Mouse (Mus musculus) kidney, adult 8-10 months (tissue): ENCODE results near the gene Psenen.

Experiments
- DNase-seq, 2 experiments: peaks; one replicate each; pipeline ENCODE4 v3.0.0; 2022

The Psenen gene

GRCm38 (mm10) chr7:30553021-30553589 is 10.3 kb downstream of the Psenen start:
- peak in 1 of 2 experiments; percentile 46 for DNase-seq

DNA sequence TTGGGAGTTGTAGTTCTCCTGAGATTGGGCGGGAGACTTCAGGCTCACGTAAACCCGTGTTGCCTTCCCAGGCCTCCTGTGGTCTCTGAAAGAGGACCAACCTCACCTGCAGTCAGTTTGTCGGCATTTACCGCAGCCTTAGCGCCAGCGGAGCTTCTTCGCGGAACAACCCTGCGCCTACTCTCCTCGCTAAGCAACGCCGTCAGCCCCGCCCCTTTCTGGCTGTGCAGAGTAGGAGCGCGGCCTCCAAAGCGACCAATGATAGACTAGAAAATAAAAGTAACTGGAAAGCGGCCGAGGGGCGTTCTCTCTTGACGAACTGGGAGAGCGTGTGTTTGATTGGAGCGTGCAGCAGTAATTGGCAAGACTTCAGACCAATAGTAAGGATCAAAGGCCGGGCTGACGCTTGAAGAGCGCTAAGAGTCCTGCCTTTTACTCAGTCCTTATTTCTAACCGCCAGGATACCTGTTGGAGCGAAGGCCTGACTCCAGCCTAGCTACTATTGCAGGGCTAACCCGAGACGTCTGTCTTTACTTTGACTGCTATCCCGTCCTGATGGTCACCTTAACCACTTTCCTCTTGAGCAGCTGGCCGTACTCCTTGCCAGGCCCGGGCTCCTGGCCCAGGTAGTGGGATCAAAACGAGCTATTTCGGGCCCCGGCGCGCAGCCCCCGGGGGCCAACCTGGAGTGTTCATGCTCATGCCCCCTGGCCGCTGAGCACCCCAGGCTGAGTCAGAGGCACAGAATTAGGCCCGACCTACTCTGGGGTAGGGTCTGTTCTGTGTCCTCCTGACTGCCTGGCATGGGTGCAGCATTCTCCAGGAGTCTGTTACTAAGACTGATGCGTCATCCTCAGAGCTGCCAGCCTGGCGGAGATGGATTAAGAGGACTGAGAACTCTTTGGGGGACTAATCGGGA is 11.1 kb downstream of the Psenen start, which contains the start of the genes Hspb6 and Proser3:
Hspb6 (plus strand) TSS at position 77 of the 919 bp plus-strand sequence.
Proser3 (minus strand) TSS at position 198 of the 919 bp plus-strand sequence.
- DNase-seq: peak; percentile 98

DNA sequence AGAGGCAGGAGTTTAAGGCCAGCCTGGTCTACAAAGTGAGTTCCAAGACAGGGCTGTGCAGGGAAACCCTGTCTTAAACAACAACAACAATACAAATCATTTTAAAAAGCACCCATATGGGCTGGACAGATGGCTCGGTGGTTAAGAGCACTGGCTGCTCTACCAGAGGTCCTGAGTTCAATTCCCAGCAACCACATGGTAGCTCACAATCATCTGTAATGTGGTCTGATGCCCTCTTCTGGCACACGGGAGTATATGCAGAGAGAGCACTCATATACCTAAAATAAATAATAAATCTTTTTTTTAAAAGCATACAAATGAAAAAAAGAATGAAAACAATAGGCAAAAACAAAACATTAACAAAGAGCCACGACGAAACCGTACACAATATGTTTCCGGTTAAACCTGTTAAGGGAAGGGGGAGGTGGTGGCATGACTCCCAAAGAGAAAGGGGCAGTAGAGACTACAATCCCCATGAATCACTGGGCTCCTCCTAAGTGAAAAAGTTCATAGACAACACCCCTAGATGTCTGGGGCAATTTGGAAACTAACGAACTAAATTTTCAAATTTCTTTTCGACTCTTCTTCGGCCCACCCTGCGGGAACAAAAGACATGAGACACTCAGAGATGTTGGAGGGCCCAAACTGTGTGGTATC is 11.9 kb downstream of the Psenen start:
- DNase-seq: no peak

DNA sequence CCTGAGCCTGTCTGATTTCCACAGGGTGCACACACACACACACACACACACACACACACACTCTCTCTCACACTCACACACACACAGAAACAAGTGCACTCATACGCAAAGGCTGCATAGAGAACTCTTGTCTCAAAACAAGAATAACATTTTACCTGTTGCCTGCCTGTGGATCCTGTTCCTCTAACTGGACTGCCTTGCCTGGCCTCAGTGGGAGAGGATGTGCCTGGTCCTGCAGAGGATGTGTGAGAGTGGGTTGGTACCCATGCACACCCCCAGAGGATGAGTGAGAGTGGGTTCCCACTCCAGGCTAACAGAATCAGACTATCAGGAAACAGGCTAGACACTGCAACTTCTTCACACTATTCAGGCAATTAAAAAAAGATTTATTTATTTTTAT is 12.8 kb downstream of the Psenen start:
- DNase-seq: no peak

GRCm38 (mm10) chr7:30549880-30550279 is 13.5 kb downstream of the Psenen start:
- no peak for DNase-seq

DNA sequence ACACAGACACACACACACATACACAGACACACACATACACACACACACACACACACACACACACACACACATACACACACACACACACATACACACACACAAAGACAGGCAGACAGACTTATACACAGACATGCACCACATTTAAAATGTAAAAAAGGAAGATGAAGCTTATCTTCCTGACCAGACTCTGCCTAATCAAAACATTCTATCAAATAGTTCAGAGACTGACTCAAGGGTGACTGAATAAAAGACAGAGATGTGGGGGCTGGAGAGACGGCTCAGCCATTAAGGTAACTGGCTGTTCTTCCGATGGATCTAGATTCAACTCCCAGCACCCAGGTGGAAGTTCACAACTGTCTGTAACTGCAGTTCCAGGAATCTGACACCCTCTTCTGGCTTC is 19.1 kb downstream of the Psenen start:
- DNase-seq: no peak

- no peak for DNase-seq
These were observed 22.9 kb downstream of the Psenen start for GRCm38 (mm10) chr7:30540572-30540971.

DNA sequence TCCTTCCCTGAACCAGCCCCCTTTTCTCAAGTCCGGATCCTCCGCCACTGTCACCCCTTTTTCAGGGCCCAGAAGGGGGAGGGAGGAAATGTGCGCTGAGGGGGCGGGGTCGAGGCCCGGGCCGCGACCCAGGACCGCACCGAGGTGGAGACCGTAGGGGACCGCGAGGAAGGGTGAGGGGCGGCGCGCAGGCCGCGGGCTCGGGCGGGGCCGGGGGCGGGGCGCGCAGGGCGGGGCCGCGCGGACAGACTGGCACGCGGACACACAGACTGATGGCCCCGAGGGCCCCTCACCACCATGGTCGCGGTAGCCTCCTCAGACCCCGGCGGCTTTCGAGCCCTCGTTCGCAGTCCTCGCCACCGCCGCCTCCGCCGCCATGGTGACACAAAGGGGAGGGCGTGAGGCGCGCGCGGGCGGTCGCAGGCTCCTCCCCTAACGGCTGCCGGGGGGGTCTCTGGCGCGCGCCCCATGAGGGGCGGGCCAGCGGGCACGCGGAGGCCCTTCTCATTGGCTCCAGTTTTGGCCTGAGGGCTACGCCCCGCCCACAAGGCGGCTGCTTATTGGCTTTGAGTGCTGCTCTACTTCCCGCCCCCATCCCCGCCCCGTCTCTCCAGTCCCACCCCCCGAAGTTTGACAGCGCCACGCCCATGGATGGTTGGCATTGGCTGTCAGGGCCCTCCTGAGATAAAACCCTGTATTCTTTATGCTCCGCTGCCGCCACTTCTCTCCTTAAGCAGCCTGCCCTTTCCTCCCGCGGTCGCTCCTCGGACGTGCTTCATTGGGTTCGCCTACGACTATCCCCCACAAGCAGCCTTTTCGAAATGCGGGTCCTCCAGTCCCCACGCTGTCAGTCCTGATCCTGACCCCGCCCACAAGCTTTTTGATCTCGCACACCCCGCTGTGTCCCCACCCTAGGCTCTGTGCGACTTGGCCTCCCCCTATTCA is 28.5 kb downstream of the Psenen start, which contains the start of gene Arhgap33:
Arhgap33 (minus strand) TSS at position 428 of the 945 bp plus-strand sequence.
- peak; percentile 94 to 96 for DNase-seq

GRCm38 (mm10) chr7:30533941-30534632 is 29.3 kb downstream of the Psenen start:
- DNase-seq: no peak

GRCm38 (mm10) chr7:30532931-30533330 is 30.5 kb downstream of the Psenen start:
- peak; percentile 67 to 68 for DNase-seq

- no peak for DNase-seq
These were observed 32.1 kb downstream of the Psenen start for GRCm38 (mm10) chr7:30531291-30531815.

- no peak for DNase-seq
These were observed 36.4 kb downstream of the Psenen start for GRCm38 (mm10) chr7:30526981-30527380.

DNA sequence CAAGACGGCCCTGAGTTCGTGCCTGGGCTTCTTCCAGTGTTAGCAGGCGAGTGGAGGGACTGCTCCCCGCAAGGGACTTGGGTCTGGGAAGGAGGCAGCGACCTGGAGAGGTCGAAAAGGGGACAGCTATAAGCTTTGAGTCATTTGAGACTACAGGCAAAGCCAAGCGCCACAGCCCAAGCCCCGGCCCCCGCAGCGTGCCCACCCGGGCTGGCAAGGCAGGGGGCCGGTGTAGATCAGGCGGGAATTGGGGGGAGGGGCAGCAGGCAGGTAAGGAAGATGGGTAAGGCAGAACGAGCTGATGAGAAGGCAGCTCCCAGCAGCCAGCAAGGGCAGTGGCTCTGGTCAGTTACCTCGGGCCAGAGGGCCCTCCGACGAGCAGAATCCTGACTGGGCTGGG is 37.0 kb downstream of the Psenen start:
- no peak for DNase-seq

- no peak for DNase-seq
These were observed 37.5 kb downstream of the Psenen start for GRCm38 (mm10) chr7:30525954-30526353.

GRCm38 (mm10) chr7:30524487-30524886 is 38.9 kb downstream of the Psenen start:
- no peak for DNase-seq

DNA sequence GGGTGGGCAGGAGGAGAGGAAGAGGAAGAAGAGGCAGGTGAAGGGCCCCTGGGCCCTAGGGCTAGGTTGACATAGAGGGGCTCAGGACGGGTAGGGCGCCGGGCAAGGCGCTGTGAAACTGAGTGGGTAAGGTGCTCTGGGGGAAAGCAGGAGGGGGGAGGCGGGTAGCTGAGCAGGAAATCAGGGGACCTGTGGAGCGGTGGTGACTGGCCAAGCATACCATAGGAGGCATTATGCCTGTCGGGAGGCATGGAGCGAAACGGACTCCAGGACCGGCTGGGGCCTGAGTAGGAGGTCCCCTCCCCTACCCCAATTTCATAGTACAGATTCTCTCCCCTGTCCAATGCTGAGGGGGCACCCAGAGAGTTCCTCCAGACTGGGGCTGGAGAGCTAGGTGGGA is 40.6 kb downstream of the Psenen start:
- DNase-seq: no peak

GRCm38 (mm10) chr7:30520856-30521255 is 42.6 kb downstream of the Psenen start:
- DNase-seq: no peak

- DNase-seq: peak in 1 of 2 experiments; percentile 18
These were observed 43.0 kb downstream of the Psenen start for GRCm38 (mm10) chr7:30520396-30520795.

DNA sequence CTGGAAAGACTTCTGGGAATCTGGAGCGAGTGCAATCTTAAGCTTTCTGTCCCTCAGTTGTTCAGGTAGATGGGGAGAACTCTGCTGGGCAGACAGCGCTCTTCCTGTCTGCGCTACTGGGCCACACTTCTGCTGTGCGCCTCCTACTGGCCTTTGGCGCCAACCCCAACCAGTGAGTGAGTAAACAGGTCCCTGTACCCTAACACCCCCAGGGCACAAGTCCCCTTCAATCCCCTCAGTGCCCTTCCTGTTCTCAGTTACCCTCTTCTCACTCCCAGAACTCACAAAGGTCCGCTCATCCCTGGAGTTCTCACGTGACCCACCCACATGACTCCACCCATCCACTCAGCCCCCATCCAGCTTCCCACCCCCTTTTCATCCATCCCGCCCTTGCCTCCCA is 45.1 kb downstream of the Psenen start:
- DNase-seq: no peak

DNA sequence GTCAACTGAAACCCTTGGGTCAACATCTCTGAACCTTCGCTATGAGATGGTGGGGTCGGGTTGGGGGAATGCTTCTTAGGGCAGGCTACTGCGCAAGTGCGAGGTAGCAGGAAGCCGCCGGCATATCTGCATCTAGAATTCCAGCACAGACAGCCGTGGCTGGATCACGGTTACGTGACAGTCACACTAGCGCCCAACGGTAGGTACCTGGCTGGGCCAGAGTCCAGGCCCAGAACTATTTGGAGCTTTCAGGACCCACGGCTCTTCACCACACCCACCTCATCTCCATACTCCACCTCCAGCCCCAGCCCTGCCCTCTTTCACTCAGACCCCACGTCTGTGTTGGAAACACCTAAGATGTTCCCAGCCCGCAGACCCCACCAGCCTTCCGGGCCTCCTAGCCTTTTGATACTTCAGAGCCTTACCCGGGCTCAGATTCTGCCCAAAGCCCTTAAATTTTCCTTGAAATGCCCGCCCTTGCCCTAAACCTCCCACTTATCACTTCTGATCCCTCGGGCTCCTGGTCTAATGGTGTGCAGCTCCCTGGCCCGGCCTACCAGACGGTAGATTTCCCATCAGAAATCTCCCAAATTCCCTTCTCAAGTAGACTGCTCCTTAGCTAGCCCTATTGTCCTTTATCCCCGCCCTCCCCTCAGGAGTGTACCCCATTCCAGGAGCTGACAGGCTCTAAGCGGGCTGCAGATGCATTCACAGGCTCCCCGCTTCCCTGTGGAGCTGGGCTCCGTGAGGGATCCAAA is 48.2 kb downstream of the Psenen start:
- peak in 1 of 2 experiments; percentile 18 for DNase-seq
